Mouse (Mus musculus) naive thymus-derived CD4-positive, alpha-beta T cell, adult 5 months (primary cell): ENCODE results near the gene Tmem229b. TPM values are rescaled to one million over a fixed set of nuclear protein-coding genes. Genes with fewer than 3 reads are reported as not detected.

ENCODE experiments used
- polyA plus RNA-seq: library from polyadenylated mRNA; unstranded; fragments of 100-300 nt; shearing (Covaris generic); gene quantifications from one replicate; pipeline ENCODE4 v1.2.1, GENCODE M21; 2017

The Tmem229b gene
- polyA plus RNA-seq, result 21.2 TPM

DNA sequence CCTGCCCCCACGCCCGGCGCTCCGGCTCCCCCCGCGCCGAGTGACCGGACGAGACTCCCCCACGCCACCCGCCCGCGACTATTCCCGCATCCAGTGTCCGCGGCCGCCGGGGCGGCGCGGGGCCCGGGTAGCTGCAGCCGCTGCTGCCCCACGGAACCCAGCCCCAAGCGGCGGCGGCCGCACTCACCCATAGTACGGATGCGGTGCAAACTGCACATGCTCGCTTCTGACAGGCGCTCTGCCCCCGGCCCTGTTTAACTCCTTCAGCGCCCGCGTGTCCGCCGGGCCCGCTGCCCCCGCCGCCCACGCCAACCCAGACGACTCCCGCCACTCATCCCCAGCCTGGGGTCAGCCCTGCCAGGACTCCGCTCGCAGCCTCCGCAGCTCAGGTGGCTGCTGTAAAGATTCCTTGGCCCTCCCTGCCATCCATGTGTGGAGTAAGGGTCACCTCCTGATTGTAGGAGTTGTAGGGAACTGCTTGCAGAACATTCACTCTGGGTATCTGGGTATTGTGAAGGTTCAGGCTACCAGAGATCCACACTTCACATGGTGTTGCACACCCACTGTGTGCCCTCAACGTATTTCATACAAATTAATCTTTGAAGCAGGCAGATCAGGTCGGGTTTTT is at the start of gene Tmem229b:
Gene Tmem229b (minus strand): TSS at position 502 of the 628 bp plus-strand sequence.

DNA sequence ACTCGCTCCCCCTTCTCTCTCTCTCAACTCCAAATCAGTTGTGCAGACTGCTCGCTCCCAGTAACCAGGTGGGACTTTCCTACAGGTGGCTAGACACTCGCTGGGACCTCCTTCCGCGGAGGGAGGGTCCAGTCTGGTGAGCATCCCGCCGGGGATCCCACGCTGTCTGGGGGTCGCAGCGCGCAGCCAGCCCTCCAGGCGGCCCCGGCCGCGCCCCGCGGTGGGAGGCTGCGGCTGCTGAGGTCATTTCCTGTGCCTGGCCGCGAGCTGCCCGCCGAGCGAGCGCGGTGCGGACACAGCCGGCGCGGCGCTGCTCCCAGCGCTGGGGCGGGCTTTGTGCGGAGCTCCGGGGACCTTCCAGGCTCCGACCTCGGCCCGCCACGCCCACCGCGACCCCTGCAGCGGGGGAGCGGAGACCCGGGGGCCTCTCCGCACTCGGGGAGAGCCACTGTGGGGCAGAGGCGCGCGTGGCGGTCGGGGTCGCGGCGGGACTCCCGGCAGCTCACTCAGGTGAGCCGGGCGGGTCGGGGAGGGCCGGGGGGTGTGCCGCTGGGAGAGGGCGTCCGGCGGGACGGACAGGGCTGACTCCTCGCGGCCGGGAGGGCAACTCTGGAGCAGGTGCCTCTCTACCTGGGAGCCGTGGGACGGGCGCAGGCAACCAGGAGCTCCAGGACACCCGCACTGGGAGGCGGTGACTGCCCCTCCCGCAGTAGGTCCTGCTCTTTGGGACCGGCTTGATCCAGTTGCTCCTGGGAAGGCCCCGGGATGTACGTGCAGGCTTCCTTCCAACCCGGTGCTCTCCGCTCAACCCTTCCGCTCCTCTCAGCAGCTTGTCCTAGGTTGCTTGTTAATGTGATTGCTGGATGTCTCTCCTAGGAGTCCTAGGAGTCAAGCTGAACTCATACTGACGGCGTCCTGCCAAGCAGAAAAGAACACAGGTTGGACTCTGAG is 21.8 kb upstream of the Tmem229b start, which contains the start of gene Plekhh1:
Gene Plekhh1 (plus strand): TSS at position 253 of the 951 bp plus-strand sequence.

Other genes with a start within 250 kb of the Tmem229b start
- 210 TPM for gene Atp6v1d, start 146.0 kb downstream of the Tmem229b start, polyA plus RNA-seq
- gene Eif2s1, start 145.8 kb downstream of the Tmem229b start, polyA plus RNA-seq, result 184 TPM
- 0.36 TPM for gene Plek2, start 100.7 kb downstream of the Tmem229b start, polyA plus RNA-seq
- not detected for gene Plekhh1, start 21.5 kb upstream of the Tmem229b start, polyA plus RNA-seq
- 5.6 TPM for gene Pigh, start 82.0 kb upstream of the Tmem229b start, polyA plus RNA-seq
- 0.50 TPM for gene Arg2, start 123.2 kb upstream of the Tmem229b start, polyA plus RNA-seq
- gene Vti1b, start 165.0 kb upstream of the Tmem229b start, polyA plus RNA-seq, result 110 TPM
- 25.6 TPM for gene Rdh11, start 184.7 kb upstream of the Tmem229b start, polyA plus RNA-seq
- 8.4 TPM for gene Rdh12, start 201.3 kb upstream of the Tmem229b start, polyA plus RNA-seq